Mouse (Mus musculus) cerebellum, adult 8-10 months (tissue): ENCODE data around the gene Nrxn3.

Source experiments
- DNase-seq: peaks from one replicate; pipeline ENCODE4 v3.0.0; 2022

Gene Nrxn3

DNA sequence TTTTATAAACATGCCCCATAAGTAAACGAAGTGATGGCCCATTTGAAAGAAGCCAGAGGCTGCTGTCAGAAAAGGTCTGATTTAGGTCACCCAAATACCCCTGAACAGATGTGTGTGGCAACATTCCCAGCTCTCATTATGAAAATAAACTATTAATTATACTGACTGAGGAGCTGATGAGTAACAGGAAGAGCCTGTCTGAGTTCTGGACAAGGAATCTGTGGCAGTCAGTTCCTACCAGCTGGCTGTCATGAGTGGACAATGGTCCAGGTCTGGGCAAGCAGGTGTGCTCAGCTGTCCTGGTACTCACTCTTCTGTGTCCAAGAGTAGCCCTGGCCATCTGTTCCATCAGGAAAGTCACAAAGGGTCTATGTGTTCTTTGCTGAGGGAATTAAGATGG is 517.1 kb downstream of the Nrxn3 start:
- no peak for DNase-seq

GRCm38 (mm10) chr12:89241554-89241953 is 518.9 kb downstream of the Nrxn3 start:
- no peak for DNase-seq

DNA sequence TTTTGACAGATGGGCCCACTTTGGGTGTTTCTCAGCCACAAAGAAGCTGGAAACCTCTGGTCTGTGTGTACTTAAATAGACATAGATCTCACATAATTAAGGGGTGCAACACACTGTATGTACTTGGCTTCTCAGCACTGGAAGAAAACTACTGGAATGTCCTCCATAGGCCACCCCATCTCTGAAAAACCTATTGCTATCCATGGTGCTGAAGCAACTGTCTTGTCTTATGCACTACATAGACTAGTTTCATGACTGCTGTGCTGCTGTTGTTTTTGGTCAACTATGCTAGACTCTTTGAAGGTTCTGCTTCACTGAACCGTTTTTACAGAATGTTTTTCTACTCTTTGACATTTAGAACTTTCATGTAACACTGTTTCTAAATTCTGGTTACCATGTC is 519.8 kb downstream of the Nrxn3 start:
- no peak for DNase-seq

DNA sequence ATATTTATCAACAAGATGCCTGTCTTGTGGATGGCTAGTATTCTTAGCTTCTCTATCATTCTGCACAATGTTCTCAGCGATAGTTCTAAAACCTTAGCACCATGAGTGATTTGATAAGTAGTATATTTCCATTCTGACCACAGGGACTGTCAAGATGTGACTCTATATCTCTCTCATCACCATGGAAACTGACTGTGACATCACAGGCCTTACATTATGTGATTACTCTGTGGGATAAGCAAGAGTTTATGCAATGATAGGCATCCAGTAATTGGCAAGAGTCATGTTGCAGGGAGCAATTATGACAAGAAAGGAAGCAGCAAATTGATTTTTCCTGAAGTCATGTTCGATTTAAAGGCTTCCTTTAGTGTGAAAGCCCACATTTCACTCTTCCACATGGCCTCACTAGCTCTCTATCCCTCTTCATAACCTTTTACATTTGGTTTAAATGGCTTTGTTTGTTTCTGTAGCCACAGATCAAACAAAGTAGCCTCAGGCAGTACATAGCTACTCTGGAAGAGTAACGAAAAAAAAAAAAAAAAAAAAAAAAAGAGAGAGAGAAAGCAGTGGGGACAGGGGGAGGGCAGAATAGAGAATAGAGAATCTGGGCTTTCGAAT is 532.7 kb downstream of the Nrxn3 start:
- DNase-seq, result no peak

DNA sequence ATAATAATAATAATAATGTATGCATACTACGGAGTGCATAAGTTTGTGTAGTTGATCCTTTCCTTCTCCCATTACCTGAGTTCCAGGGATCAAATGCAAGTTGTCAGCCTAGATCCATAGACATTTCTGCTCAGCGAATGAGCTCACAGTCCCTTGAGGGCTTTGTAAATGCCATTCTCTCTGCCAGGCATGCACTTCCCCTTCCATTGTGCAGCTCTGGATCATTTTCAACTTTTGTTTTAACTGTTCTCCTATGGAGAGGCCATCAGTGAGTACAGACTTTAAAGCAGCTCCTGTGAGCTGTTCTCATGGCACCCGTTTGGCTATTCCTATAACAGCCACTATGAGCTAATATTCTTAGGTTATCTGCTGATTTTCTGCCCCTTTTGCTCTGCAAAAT is 536.2 kb downstream of the Nrxn3 start:
- DNase-seq, result no peak

- no peak for DNase-seq
These were observed 537.4 kb downstream of the Nrxn3 start for GRCm38 (mm10) chr12:89260076-89260475.

DNA sequence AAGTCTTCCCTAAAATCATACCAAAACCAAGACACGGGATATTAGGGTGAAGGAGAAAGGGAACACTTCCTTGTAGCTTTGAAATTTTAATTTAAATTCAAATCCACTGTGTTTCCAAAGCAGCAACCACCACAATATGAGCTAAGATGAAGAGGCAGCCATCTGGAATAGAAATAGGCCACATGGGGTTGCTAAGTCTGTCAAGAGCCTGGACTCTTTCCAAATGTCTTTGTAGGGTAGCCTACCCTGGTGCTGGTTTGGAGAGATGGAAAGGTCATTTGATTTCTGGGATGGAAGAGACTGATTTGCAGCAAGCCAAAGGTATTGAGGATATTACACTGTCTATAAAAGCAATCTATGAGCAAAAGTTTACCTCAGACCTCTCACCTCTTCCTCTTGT is 539.6 kb downstream of the Nrxn3 start:
- DNase-seq, result no peak

GRCm38 (mm10) chr12:89282362-89283343 is 560.0 kb downstream of the Nrxn3 start:
- no peak for DNase-seq

GRCm38 (mm10) chr12:89284412-89284811 is 561.7 kb downstream of the Nrxn3 start:
- DNase-seq, result no peak

DNA sequence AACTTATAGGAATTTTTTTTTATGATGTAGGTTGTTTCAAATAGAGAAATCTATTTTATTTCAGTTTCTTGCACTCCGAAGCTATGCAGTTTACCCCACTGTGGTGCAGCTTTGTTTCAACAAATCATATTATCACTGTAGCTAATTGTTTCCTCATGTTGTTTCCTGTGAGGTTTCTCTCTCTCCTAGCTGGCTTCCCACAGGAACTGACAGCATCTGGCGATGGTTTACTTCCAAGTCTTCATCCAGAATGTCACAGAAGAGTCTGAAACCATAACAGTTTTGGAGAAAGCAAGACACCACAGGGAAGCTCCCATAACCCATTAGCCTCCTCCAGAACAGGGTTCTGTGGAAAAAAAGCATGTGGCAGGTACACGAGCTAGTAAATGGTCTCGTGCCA is 564.4 kb downstream of the Nrxn3 start:
- DNase-seq, result no peak

GRCm38 (mm10) chr12:89289589-89290274 is 567.1 kb downstream of the Nrxn3 start:
- DNase-seq, result no peak

DNA sequence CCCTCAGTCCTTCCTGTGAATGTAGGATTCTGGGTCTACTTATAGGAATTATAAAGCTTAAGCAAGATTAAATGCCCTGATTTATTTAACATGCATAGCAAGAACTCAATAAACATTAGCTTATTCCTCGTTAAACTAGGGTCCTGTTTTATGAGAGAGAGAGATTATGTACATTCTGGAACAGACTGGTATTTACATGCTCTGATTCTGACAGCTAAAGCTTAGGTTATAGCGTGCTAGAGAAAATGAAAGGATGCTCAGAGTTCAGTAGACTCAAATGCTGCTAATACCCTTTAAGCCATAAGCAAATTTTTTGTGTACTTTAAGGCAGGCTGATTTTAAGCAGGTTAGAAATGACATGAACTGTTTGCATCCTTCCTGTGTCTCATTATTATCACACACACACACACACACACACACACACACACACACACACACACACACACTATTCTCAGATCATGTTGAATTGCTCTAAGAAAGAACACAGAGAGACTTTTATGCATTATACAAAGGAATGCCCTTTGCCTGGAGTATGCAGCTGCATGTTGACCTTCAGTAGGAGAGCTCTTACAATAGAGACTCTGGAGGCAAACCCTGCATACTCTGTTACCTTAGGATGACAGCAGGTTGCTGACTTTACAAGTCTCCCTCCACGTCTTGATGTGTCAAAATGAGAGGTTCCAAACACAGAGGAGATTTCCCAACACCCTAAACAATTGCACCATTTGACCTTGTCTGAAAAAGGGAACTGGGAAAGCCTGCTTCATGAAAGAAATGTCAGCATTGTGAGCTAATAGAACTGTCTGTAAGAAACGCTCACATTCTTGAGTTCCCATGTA is 568.3 kb downstream of the Nrxn3 start:
- no peak for DNase-seq

DNA sequence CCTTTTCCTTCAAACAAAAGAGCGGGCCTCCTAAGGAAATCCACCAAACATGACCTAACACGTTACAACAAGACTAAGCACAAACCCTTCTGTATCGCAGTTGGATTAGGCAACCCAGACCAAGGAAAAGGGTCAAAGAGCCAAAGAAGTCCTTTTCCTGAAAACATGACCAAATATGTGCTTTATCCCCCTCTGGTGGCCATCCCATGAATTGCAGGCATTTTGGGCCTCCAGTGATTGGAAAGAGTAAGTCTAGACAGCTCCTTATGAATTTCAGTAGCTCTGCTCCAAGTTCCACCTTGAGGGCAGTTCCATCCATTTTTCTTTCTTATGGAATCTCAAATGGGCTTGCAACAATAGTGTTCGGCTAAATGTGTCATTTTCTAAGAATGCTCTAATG is 579.3 kb downstream of the Nrxn3 start:
- DNase-seq, result peak; percentile 44

DNA sequence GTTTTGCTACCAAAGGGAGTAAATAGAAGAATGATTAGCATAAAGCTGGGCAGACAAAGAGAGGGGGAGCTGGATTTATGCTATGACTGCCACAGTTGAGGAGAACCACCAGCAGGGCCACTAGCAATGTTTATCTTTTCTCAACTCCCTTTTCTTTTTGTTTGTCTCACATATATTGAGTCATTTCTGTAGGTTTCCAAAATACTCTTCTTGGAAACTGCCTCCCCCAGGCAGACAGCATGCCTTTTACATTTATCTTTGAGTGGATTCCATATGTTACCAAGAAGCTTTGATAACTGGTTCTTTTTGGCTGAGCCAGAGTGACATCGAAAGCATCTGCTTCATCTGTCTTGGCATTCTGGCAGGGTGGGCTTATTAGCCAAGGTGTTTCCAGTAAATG is 587.5 kb downstream of the Nrxn3 start:
- no peak for DNase-seq

- no peak for DNase-seq
These were observed 589.9 kb downstream of the Nrxn3 start for GRCm38 (mm10) chr12:89312586-89312985.

DNA sequence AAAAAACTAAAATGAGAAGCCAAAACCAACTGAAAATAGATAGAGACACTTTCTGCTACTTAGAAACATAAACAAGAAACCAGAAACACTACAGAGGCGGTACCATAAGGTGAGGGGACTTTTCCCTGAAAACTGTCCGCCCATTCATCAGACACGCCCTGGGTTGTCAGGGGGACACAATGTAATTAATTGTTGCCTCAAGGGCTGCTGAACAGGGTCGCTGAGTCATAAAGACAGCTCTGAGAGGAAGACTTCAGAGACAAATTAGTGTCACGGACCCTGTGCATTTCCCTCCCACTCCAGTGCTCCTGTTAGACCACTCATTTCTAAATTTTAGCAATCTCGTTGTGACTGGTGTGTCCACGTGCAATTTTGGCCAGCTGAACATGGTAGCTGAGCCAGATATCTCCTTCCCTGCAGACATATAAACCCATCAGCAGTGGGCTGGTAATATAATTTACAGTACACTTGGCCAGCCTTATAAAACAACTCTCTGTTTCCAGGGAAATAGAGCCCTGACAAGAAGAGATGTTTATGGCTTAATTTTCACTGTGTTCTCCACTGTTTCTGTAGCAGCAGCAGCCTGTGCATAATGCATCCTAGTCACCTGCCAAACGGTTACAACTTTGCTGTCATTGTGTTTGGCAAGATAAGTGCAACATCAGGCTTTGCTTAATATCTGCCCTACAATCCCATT is 603.3 kb downstream of the Nrxn3 start:
- no peak for DNase-seq

- no peak for DNase-seq
These were observed 609.0 kb downstream of the Nrxn3 start for GRCm38 (mm10) chr12:89331474-89332263.

- DNase-seq, result no peak
These were observed 610.8 kb downstream of the Nrxn3 start for GRCm38 (mm10) chr12:89333486-89333885.

GRCm38 (mm10) chr12:89364850-89365249 is 642.2 kb downstream of the Nrxn3 start:
- no peak for DNase-seq

- no peak for DNase-seq
These were observed 647.3 kb downstream of the Nrxn3 start for GRCm38 (mm10) chr12:89369939-89370338.

DNA sequence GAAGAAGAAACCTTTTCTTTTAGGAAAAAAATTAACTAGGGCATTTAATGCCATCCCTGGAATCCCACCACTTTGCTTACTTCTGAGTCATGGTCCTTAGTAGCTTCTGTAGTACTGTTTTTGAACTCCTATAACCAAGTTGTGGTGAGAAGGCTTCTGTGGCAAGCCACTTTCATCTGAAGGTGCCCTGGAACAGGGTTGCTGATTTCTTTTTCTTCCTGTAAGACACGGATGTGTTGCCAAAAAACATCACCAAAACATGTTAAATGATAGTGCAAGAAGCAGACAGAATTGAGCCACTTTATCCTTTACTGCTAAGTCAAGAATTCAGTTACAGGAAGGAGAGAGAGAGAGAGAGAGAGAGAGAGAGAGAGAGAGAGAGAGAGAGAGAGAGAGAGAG is 653.9 kb downstream of the Nrxn3 start:
- DNase-seq, result no peak
